Mouse (Mus musculus) hindbrain, embryonic 11.5 days (tissue): ENCODE results near the gene Tgm7. TPM values are rescaled to one million over a fixed set of nuclear protein-coding genes. Genes with fewer than 3 reads are reported as not detected.
"Not testable (repeated sequence)": the region's sequence is repeated elsewhere in the genome, so short reads cannot be mapped to it uniquely, and the experiment has no call there.

Experiments
- ATAC-seq: fragments of 200-750 bp; cut with Nextera tagmentation; 2 replicates; pipeline ENCODE4 v1.8.0; 2017; ENCODE audit warnings: mild to moderate bottlenecking, moderate TSS enrichment, moderate library complexity; ENCODE audit not compliant: low FRiP score
- DNase-seq: peaks from one replicate; pipeline ENCODE4 v3.0.0-alpha.2; 2015; ENCODE audit warnings: low spot score
- H3K27ac ChIP-seq: fragments of 300-500 bp; sonication (generic); 2 replicates; pipeline ENCODE4 v1.5.1; 2014; ENCODE audit warnings: mild to moderate bottlenecking, low read depth, low read length
- H3K27me3 ChIP-seq: fragments of 300-500 bp; sonication (generic); 2 replicates; pipeline ENCODE4 v1.6.1; 2014; ENCODE audit warnings: mild to moderate bottlenecking, low read length, moderate library complexity, mixed read lengths; ENCODE audit not compliant: control insufficient read depth, insufficient read depth
- H3K36me3 ChIP-seq: fragments of 300-500 bp; sonication (generic); 2 replicates; pipeline ENCODE4 v1.6.1; 2014; ENCODE audit warnings: mild to moderate bottlenecking, low read length, moderate library complexity, mixed read lengths; ENCODE audit not compliant: control insufficient read depth, insufficient read depth
- H3K4me1 ChIP-seq: fragments of 300-500 bp; sonication (generic); replicated peaks from 2 replicates; pipeline ENCODE4 v1.6.1; 2014; ENCODE audit warnings: low read length, mixed read lengths; ENCODE audit not compliant: control insufficient read depth, insufficient read depth
- H3K4me2 ChIP-seq: fragments of 300-500 bp; sonication (generic); replicated peaks from 2 replicates; pipeline ENCODE4 v1.6.1; 2014; ENCODE audit warnings: mild to moderate bottlenecking, low read depth, low read length
- H3K4me3 ChIP-seq: fragments of 300-500 bp; sonication (generic); 2 replicates; pipeline ENCODE4 v1.5.1; 2014; ENCODE audit warnings: low read depth, low read length
- H3K9ac ChIP-seq: fragments of 300-500 bp; sonication (generic); 2 replicates; pipeline ENCODE4 v1.6.1; 2014; ENCODE audit warnings: low read depth, low read length
- H3K9me3 ChIP-seq: fragments of 300-500 bp; sonication (generic); 2 replicates; pipeline ENCODE4 v1.6.1; 2016; ENCODE audit warnings: low read length; ENCODE audit not compliant: control insufficient read depth
- WGBS: fragments of 180-500 bp; shearing (Covaris S2); extraction: QIAGEN DNeasy Blood & Tissue Kit; methylation state at CpG from one replicate; pipeline ENCODE4 v1.1.7; 2014; 5-methylcytosine and 5-hydroxymethylcytosine counted together
- polyA plus RNA-seq: library from polyadenylated mRNA; unstranded; fragments of >200 nt; fragmentation: Nextera tagmentation; extraction: Ambion mirVana; gene quantifications from 2 replicates; pipeline ENCODE4 v1.2.1, GENCODE M21; 2014

Gene Tgm7
- polyA plus RNA-seq, 1 experiment from 2014 or later, result not detected

GRCm38 (mm10) chr2:121132822-121133221 is 23.2 kb upstream of the Tgm7 start:
- Histone ChIP-seq H3K4me3 (no peak overlapping the region), H3K9me3 (no peaks in the 10 kb centered on the region), H3K4me2 (no peak overlapping the region), H3K36me3 (no peaks in the 10 kb centered on the region), H3K27ac (no peak overlapping the region), H3K27me3 (no peaks in the 10 kb centered on the region), H3K9ac (no peak overlapping the region), H3K4me1 (no peaks in the 10 kb centered on the region)
- no peak for ATAC-seq
- no peak for DNase-seq
- WGBS, result 74% methylated on average over 1 of the region's 1 CpGs

GRCm38 (mm10) chr2:121128865-121129620 is 19.4 kb upstream of the Tgm7 start:
- Histone ChIP-seq H3K4me2 (no peak overlapping the region), H3K9ac (no peak overlapping the region), H3K4me1 (no peaks in the 10 kb centered on the region), H3K36me3 (no peaks in the 10 kb centered on the region), H3K27ac (no peak overlapping the region), H3K4me3 (no peak overlapping the region), H3K9me3 (no peaks in the 10 kb centered on the region), H3K27me3 (no peaks in the 10 kb centered on the region)
- ATAC-seq (no peak), DNase-seq (no peak)
- WGBS, result 76% methylated on average over 9 of the region's 9 CpGs

GRCm38 (mm10) chr2:121127536-121127935 is 17.9 kb upstream of the Tgm7 start:
- H3K4me3 ChIP-seq, result no peak overlapping the region
- H3K9ac ChIP-seq, result no peak overlapping the region
- no peaks in the 10 kb centered on the region for H3K27me3 ChIP-seq
- DNase-seq, result no peak
- H3K36me3 ChIP-seq, result no peaks in the 10 kb centered on the region
- no peak for ATAC-seq
- no peak overlapping the region for H3K4me2 ChIP-seq
- H3K4me1 ChIP-seq, result no peaks in the 10 kb centered on the region
- no peak overlapping the region for H3K27ac ChIP-seq
- no peaks in the 10 kb centered on the region for H3K9me3 ChIP-seq
- WGBS, result 84% methylated on average over 1 of the region's 1 CpGs

GRCm38 (mm10) chr2:121126302-121126701 is 16.7 kb upstream of the Tgm7 start:
- H3K9ac ChIP-seq, H3K36me3 ChIP-seq, ATAC-seq, H3K9me3 ChIP-seq, H3K4me1 ChIP-seq, H3K27me3 ChIP-seq, H3K4me3 ChIP-seq, H3K27ac ChIP-seq, H3K4me2 ChIP-seq, DNase-seq: not testable (repeated sequence)
- WGBS, result 93% methylated on average over 5 of the region's 5 CpGs

- Histone ChIP-seq H3K4me2 (no peak overlapping the region), H3K9ac (no peak overlapping the region), H3K4me3 (no peak overlapping the region), H3K27me3 (no peaks in the 10 kb centered on the region), H3K36me3 (no peaks in the 10 kb centered on the region), H3K27ac (no peak overlapping the region), H3K4me1 (no peaks in the 10 kb centered on the region), H3K9me3 (no peaks in the 10 kb centered on the region)
- no peak for DNase-seq
- WGBS, result 86% methylated on average over 3 of the region's 3 CpGs
- no peak for ATAC-seq
Measured at GRCm38 (mm10) chr2:121119260-121119659, 9.7 kb upstream of the Tgm7 start.

- H3K4me2 ChIP-seq, result no peak overlapping the region
- no peaks in the 10 kb centered on the region for H3K27me3 ChIP-seq
- H3K4me3 ChIP-seq, result no peak overlapping the region
- no peaks in the 10 kb centered on the region for H3K4me1 ChIP-seq
- no peak overlapping the region for H3K9ac ChIP-seq
- no peaks in the 10 kb centered on the region for H3K36me3 ChIP-seq
- WGBS, result 92% methylated on average over 2 of the region's 2 CpGs
- H3K9me3 ChIP-seq, result no peaks in the 10 kb centered on the region
- no peak for DNase-seq
- no peak overlapping the region for H3K27ac ChIP-seq
- no peak for ATAC-seq
Measured at GRCm38 (mm10) chr2:121115418-121115817, 5.8 kb upstream of the Tgm7 start.

GRCm38 (mm10) chr2:121105940-121106339 is 3.7 kb downstream of the Tgm7 start:
- Histone ChIP-seq H3K27ac (no peak overlapping the region), H3K4me3 (no peak overlapping the region), H3K9me3 (no peaks in the 10 kb centered on the region), H3K9ac (no peak overlapping the region), H3K4me1 (no peaks in the 10 kb centered on the region), H3K27me3 (no peaks in the 10 kb centered on the region), H3K4me2 (no peak overlapping the region), H3K36me3 (no peaks in the 10 kb centered on the region)
- ATAC-seq (no peak), DNase-seq (no peak)

GRCm38 (mm10) chr2:121102051-121102450 is 7.5 kb downstream of the Tgm7 start:
- no peaks in the 10 kb centered on the region for H3K27me3 ChIP-seq
- DNase-seq (peak; percentile 63), ATAC-seq (no peak)
- H3K4me3 ChIP-seq, result no peak overlapping the region
- no peak overlapping the region for H3K9ac ChIP-seq
- H3K9me3 ChIP-seq, result no peaks in the 10 kb centered on the region
- H3K4me1 ChIP-seq, result no peaks in the 10 kb centered on the region
- H3K27ac ChIP-seq, result no peak overlapping the region
- H3K4me2 ChIP-seq, result no peak overlapping the region
- 28% methylated on average over 9 of the region's 9 CpGs for WGBS
- H3K36me3 ChIP-seq, result no peaks in the 10 kb centered on the region

GRCm38 (mm10) chr2:121089751-121090150 is 19.8 kb downstream of the Tgm7 start:
- Histone ChIP-seq H3K4me2 (no peak overlapping the region), H3K27ac (no peak overlapping the region), H3K9me3 (no peaks in the 10 kb centered on the region), H3K9ac (no peak overlapping the region), H3K36me3 (no peaks in the 10 kb centered on the region), H3K4me1 (no peaks in the 10 kb centered on the region), H3K27me3 (no peaks in the 10 kb centered on the region), H3K4me3 (no peak overlapping the region)
- DNase-seq (no peak), ATAC-seq (no peak)
- 79% methylated on average over 4 of the region's 4 CpGs for WGBS
